Mouse (Mus musculus) neural tube, embryonic 15.5 days (tissue): Measurements from ENCODE around the gene Slc44a2. TPM values are rescaled to one million over a fixed set of nuclear protein-coding genes. Genes with fewer than 3 reads are reported as not detected.
"Not testable (repeated sequence)": the region's sequence is repeated elsewhere in the genome, so short reads cannot be mapped to it uniquely, and the experiment has no call there.

Experiments used
- ATAC-seq: fragments of 200-750 bp; cut with Nextera tagmentation; 2 replicates; pipeline ENCODE4 v1.8.0; 2017; ENCODE audit warnings: mild to moderate bottlenecking, moderate TSS enrichment, moderate library complexity; ENCODE audit not compliant: low FRiP score
- H3K27ac ChIP-seq: fragments of 300-500 bp; sonication (generic); replicated peaks from 2 replicates; pipeline ENCODE4 v1.5.1; 2015; ENCODE audit warnings: mild to moderate bottlenecking, inconsistent platforms
- H3K27me3 ChIP-seq: fragments of 300-500 bp; sonication (generic); replicated peaks from 2 replicates; pipeline ENCODE4 v1.6.1; 2015; ENCODE audit warnings: inconsistent platforms
- H3K36me3 ChIP-seq: fragments of 300-500 bp; sonication (generic); 2 replicates; pipeline ENCODE4 v1.6.1; 2015; ENCODE audit warnings: inconsistent platforms
- H3K4me1 ChIP-seq: fragments of 300-500 bp; sonication (generic); 2 replicates; pipeline ENCODE4 v1.6.1; 2015; ENCODE audit warnings: inconsistent platforms
- H3K4me2 ChIP-seq: fragments of 300-500 bp; sonication (generic); 2 replicates; pipeline ENCODE4 v1.6.1; 2015; ENCODE audit warnings: inconsistent platforms, mild to moderate bottlenecking, moderate library complexity
- H3K4me3 ChIP-seq: fragments of 300-500 bp; sonication (generic); replicated peaks from 2 replicates; pipeline ENCODE4 v1.5.1; 2015; ENCODE audit warnings: mild to moderate bottlenecking, inconsistent platforms
- H3K9ac ChIP-seq: fragments of 300-500 bp; sonication (generic); replicated peaks from 2 replicates; pipeline ENCODE4 v1.6.1; 2015; ENCODE audit warnings: mild to moderate bottlenecking, inconsistent platforms
- H3K9me3 ChIP-seq: fragments of 300-500 bp; sonication (generic); replicated peaks from 2 replicates; pipeline ENCODE4 v1.6.1; 2016; ENCODE audit warnings: inconsistent platforms
- WGBS: fragments of 180-500 bp; shearing (Covaris S2); methylation state at CpG from one replicate; pipeline ENCODE4 v1.1.7; 2015; ENCODE audit warnings: mixed read lengths; 5-methylcytosine and 5-hydroxymethylcytosine counted together
- polyA plus RNA-seq: library from polyadenylated mRNA; unstranded; fragments of >200 nt; fragmentation: Nextera tagmentation; extraction: Ambion mirVana; gene quantifications from 2 replicates; pipeline ENCODE4 v1.2.1, GENCODE M21; 2015

The Slc44a2 gene
- polyA plus RNA-seq, 1 experiment from 2014 or later: 68.4 TPM

DNA sequence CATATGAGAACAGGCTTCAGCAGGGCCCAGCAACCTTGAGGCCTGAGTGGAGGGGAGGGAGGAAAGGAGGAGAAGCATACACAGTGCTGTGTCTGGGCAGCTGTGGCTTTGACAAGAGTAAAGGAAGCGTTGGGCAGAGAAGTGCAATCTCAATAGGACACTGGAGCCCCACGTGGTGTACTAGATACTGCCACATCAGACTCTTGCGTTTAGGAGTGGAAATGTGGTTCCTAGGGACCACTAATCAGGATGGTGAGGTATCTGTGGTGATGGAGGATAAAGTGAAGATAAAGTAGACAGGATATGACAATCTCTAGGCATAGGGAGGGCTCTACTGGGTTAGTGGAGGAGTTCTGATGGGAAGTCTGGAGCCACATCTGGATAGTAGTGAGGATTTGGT, 33.7 kb upstream of the Slc44a2 start:
- WGBS: 65% methylated on average over 3 of the region's 3 CpGs
- peaks cover 45% of the 10 kb centered on the region for H3K4me1 ChIP-seq
- peak overlapping the region; percentile 67 for H3K9ac ChIP-seq
- ATAC-seq: no peak
- peak overlapping the region; percentile 79 for H3K4me2 ChIP-seq
- H3K27ac ChIP-seq: peak overlapping the region; percentile 91
- peaks cover 30% of the 10 kb centered on the region for H3K36me3 ChIP-seq
- no peaks in the 10 kb centered on the region for H3K27me3 ChIP-seq
- peak overlapping the region; percentile 76 for H3K4me3 ChIP-seq
- no peaks in the 10 kb centered on the region for H3K9me3 ChIP-seq

DNA sequence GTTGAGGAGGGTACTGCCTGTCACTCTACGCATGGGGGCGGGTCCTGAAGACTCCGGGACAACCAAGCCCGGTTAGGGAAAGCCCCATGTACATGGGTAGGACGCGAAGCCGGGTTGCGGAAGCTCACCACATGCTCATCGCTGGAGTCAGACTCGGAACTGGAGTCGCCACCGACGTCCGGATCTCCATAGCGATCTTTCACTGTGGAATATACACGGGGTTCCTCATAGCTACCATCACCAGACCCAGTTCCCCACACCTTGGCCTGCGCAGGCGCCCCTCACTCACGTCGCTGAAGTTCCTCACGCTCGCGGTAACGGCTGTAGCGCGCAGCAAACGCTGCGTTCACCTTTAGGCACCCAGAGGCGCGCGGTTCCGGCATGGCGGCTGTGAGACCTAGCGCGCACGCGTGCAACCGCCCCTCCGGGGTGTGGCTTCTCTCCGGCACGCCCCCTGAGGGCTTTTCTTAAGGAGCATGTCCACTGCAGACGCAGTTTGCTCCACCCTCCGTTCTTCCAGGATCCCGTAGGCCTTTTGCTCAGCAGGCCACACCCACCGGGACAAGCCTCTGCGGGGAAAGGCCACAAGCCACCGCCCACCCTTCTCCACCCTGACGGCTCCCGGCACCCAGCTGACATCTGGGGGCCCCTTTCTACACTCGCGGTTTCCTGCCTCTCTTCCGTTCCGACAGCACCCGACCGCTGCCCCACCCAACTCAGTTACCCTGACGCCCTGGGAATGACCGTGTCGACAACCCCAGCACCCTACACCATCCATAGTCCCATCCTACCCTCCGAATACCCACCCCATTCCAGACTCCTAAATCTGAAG, 32.7 kb upstream of the Slc44a2 start, which contains the start of gene Kri1:
Gene Kri1 (minus strand): TSS at position 399 of the 832 bp plus-strand sequence.
- no peaks in the 10 kb centered on the region for H3K9me3 ChIP-seq
- peak; percentile 82 for ATAC-seq
- peak within 1 kb of the TSS; percentile 76 for H3K4me3 ChIP-seq
- WGBS: under 1% methylated on average over 59 of the region's 59 CpGs
- peak within 1 kb of the TSS; percentile 79 for H3K4me2 ChIP-seq
- peaks cover 47% of the 10 kb centered on the region for H3K4me1 ChIP-seq
- peak within 1 kb of the TSS; percentile 67 for H3K9ac ChIP-seq
- H3K36me3 ChIP-seq: peaks cover 22% of the 10 kb centered on the region
- H3K27me3 ChIP-seq: no peaks in the 10 kb centered on the region
- H3K27ac ChIP-seq: peak within 1 kb of the TSS; percentile 91

DNA sequence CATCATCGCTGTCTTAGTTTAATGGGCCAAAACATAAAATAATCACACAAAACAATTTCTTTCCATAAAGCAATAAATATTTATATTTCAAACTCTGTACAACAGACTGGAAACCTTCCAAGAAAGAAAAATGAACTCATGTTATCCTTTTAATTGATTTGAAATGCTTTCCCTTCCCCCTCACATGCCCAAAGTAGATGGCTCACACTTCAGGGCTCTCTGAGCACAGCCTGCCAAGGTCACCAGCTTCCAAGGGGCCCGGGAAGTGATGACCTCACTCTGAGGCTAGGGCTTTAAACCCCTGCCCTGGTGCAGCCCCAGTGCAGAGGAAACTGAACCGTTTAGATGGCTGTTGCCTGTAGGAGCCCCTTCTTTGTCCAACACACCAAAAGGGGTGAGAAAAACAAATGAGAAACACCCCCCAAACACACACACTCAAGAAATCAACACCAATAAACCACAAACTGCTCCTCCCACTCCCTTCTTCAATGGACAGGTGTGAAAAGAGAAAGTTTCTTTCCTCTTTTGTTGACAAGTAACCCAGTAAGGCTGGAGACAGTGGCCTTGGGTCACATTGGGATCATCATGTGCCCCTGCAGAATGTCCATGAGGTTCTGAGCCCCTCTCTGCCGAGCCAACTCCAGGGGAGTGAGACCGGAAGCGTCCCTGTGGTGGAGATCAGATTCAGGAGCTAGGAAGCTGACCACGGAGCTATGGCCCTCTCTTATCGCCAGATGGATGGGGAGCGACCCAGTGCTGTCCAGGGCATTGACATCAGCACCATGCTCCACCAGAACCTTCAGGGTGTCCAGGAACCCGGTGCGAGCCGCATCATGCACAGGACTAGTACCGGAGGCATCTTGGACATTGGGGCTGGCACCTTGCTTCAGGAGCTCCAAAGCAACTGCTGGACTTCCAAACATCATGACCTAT, 31.8 kb upstream of the Slc44a2 start:
- Histone ChIP-seq H3K4me2 (peak overlapping the region; percentile 79), H3K36me3 (peaks cover 19% of the 10 kb centered on the region), H3K9me3 (no peaks in the 10 kb centered on the region), H3K27me3 (no peaks in the 10 kb centered on the region), H3K4me3 (peak overlapping the region; percentile 76), H3K27ac (peak overlapping the region; percentile 91), H3K9ac (peak overlapping the region; percentile 67; the same call in 1 of the 2 replicates), H3K4me1 (peaks cover 47% of the 10 kb centered on the region)
- WGBS: 75% methylated on average over 13 of the region's 13 CpGs
- ATAC-seq: no peak

DNA sequence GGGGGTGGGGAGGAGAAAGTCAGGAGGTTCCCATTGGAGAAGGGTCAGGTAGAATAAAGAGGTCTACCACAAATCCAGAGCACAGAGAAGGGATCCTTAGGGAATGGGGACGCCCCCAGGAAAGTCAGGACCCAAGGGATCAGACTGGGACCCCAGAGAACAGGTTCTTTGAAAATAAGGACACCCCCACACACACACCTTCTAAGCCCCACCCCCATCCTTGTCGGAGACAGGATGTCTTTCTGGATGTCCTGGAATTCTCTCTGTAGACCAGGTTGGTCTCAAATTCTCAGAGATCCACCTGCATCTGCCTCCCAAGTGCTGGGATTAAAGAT, 31.2 kb upstream of the Slc44a2 start:
- ATAC-seq: no peak
- Histone ChIP-seq H3K27ac (no peak overlapping the region), H3K9ac (no peak overlapping the region), H3K4me1 (peaks cover 47% of the 10 kb centered on the region), H3K36me3 (peaks cover 13% of the 10 kb centered on the region), H3K4me3 (peak overlapping the region; percentile 81; the same call in 1 of the 2 replicates), H3K27me3 (no peaks in the 10 kb centered on the region), H3K4me2 (peak overlapping the region; percentile 79), H3K9me3 (no peaks in the 10 kb centered on the region)
- WGBS: 86% methylated on average over 2 of the region's 2 CpGs

DNA sequence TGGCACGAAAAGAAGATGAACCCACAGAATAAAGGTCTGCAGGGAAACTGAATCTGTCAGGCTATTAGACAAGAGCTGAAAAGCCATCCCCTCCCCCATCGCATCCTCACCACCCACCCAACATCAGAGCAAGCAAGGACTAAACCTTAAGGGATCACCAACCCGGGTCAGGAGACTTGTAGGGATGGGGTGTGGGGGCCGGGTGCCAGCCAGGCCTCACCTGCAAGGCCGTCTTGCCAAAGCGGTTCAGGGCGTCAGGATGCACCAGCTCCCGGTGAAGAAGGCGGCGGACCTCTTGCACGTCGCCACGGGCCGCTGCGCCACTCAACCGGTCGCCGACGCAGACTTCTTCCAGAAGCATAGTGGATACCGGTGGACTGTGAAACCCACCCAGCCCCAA, 29.9 kb upstream of the Slc44a2 start:
- Histone ChIP-seq H3K4me1 (peaks cover 40% of the 10 kb centered on the region), H3K9me3 (no peaks in the 10 kb centered on the region), H3K27me3 (no peaks in the 10 kb centered on the region), H3K4me2 (peak overlapping the region; percentile 79), H3K36me3 (peaks cover 2% of the 10 kb centered on the region; the same call in 1 of the 2 replicates), H3K9ac (peak overlapping the region; percentile 86), H3K27ac (peak overlapping the region; percentile 88), H3K4me3 (peak overlapping the region; percentile 81)
- ATAC-seq: no peak
- 0% methylated on average over 20 of the region's 20 CpGs for WGBS

DNA sequence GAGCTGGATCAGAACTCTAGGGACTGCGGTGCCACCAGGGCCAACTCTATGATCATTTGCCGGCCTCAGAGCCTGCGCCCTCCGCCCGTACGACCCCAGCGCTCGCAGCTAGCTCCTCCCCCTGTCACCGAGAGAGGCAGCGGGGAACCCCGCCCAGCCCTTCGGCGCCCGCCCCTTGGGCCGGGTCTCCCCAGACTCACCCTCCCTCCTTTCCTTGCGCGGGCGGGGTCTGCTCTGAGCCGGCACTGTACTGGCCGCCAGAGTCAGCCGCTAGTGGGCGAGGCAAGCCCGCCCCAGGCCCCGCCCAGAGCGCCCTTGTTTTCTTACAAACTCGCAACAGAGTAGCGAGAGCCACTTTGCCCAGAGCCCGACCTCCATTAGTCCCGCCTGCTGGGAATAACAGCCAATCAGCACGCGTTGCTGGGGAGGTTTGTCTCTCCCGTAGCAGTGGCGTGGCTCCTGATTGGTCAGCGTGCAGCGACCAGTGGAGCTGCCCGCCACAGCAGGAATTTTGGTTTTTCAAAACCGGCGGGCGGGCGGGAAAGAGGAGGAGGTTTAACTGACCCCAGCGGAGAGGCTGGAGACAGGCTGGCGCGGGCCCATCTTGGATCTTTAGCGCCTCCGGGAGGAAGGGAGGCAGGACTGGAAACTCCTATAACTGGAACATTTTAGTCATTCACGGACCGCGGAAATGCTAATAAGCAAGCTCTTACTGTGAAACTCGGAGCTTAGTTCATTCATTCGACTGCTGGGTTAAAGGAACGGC, 29.3 kb upstream of the Slc44a2 start, which contains the start of gene Cdkn2d:
Gene Cdkn2d (minus strand): TSS at position 386 of the 766 bp plus-strand sequence.
- Histone ChIP-seq H3K27me3 (no peaks in the 10 kb centered on the region), H3K4me3 (peak within 1 kb of the TSS; percentile 81), H3K4me2 (peak within 1 kb of the TSS; percentile 79), H3K27ac (peak within 1 kb of the TSS; percentile 88), H3K36me3 (no peaks in the 10 kb centered on the region), H3K4me1 (peaks cover 37% of the 10 kb centered on the region), H3K9ac (peak within 1 kb of the TSS; percentile 86), H3K9me3 (no peaks in the 10 kb centered on the region)
- WGBS: under 1% methylated on average over 50 of the region's 51 CpGs
- ATAC-seq: peak; percentile 94

DNA sequence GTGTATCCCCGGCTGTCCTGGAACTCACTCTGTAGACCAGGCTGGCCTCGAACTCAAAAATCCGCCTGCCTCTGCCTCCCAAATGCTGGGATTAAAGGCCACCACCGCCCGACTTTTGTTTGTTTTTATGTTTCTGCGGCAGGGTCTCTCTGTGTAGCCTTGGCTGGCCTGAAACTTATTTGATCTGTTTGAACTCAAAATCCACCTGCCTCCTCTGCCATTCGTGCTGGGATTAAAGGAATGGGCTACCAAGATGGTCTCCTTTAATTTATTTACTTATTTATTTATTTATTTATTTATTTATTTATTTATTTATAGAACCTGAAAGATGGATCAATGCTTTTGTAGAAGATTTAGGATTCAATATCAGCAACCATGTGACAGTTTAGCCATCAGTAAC, 28.6 kb upstream of the Slc44a2 start:
- not testable (repeated sequence) for H3K9ac ChIP-seq, H3K36me3 ChIP-seq, H3K27me3 ChIP-seq, H3K9me3 ChIP-seq, ATAC-seq
- peak overlapping the region; percentile 79 for H3K4me2 ChIP-seq
- H3K4me3 ChIP-seq: peak overlapping the region; percentile 81
- 20% methylated on average over 7 of the region's 7 CpGs for whole genome bisulfite sequencing
- peaks cover 30% of the 10 kb centered on the region for H3K4me1 ChIP-seq
- H3K27ac ChIP-seq: peak overlapping the region; percentile 68

DNA sequence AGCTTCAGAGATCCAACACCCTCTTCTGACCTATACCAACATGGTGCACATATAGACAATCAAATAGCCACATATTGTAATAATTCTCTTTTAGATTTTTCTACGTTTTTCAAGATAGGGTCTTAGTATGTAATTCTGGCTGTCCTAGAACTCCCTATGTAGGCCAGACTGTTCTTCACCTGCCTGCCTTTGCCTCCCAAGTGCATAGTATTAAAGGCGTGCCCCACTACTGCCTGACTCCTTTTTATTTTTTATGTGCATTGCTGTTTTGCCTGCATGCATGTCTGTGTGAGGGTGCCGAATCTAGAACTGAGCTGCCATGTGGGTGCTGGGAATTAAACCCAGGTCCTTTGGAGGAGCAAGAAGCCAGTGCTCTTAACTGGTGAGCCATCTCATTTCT, 28.2 kb upstream of the Slc44a2 start:
- Histone ChIP-seq H3K27ac (no peak overlapping the region), H3K27me3 (no peaks in the 10 kb centered on the region), H3K9me3 (no peaks in the 10 kb centered on the region), H3K4me2 (no peak overlapping the region), H3K9ac (no peak overlapping the region), H3K36me3 (no peaks in the 10 kb centered on the region), H3K4me1 (peaks cover 26% of the 10 kb centered on the region), H3K4me3 (no peak overlapping the region)
- no peak for ATAC-seq
- WGBS: 97% methylated on average over 3 of the region's 3 CpGs

DNA sequence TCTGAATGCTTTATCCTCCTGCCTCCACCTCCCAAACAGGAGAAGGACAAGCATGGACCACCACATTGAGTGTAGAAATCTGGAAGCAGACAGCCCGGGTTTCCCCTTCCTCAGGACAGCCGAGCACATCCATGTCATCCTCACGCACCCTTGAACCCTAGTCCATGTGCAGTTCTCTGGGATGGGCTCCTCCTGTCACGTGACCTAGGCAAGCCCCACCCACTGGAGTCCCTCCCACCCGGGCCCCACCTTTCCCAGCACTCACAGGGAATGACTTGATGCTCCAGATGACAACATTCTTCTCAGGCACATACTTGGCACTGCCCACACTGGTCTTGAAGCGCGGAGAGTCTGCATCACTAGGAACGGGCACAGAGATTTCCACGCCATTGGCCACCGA, 21.5 kb upstream of the Slc44a2 start:
- 94% methylated on average over 10 of the region's 10 CpGs for WGBS
- no peak overlapping the region for H3K27ac ChIP-seq
- H3K27me3 ChIP-seq: no peaks in the 10 kb centered on the region
- no peaks in the 10 kb centered on the region for H3K4me1 ChIP-seq
- no peak overlapping the region for H3K4me3 ChIP-seq
- no peak overlapping the region for H3K9ac ChIP-seq
- no peak overlapping the region for H3K4me2 ChIP-seq
- ATAC-seq: no peak
- H3K36me3 ChIP-seq: no peaks in the 10 kb centered on the region
- no peaks in the 10 kb centered on the region for H3K9me3 ChIP-seq

DNA sequence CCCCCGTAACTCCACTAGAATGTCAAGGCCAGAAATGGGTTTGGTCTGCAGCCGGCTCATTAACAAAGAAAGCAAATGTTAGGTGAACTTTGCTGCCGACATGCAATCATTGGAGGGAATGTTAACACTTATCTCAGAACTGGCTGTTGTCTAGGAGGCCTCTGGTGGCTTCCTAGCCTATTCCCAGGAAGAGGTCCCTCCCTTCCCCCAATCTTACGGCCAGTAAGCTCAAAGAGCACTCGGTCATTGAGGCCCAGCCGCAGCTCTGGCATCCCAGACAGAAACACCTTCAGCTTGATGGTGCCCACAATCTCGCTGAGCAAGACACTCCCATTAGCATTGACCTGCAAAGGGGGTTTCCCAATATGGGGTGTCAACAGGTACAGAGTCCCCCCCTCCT, 15.4 kb upstream of the Slc44a2 start:
- no peak for ATAC-seq
- no peak overlapping the region for H3K27ac ChIP-seq
- H3K4me3 ChIP-seq: no peak overlapping the region
- H3K27me3 ChIP-seq: no peaks in the 10 kb centered on the region
- H3K36me3 ChIP-seq: no peaks in the 10 kb centered on the region
- no peak overlapping the region for H3K4me2 ChIP-seq
- no peaks in the 10 kb centered on the region for H3K4me1 ChIP-seq
- no peaks in the 10 kb centered on the region for H3K9me3 ChIP-seq
- WGBS: 85% methylated on average over 7 of the region's 7 CpGs
- H3K9ac ChIP-seq: no peak overlapping the region

DNA sequence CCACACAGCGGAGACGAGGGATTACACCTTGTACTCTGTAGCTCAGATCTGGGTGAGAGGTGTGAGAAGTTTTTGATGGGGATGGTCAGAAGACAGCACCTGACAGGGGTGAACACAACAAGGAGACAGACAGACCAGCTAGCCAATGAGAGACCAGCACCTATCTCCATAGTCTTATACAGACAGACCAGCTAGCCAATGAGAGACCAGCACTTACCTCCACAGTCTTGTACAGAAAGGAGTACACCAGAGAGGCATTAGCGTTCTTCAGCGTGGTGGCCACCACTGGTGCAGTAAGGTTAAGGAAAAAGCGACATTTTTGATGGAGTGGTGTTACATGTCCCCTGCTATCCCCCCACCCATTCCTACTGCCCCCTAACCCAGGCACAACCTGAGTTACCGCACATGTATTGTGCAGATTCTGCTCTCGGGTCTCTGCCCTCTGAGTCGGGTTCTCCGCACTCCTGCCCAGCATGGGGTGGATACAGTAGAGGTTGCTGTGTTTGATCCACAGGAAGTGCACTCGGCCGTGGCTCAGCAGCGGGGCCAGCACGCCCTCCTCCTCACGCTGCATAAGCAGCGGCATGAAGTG, 11.3 kb upstream of the Slc44a2 start:
- H3K36me3 ChIP-seq: no peaks in the 10 kb centered on the region
- WGBS: 70% methylated on average over 15 of the region's 15 CpGs
- no peak overlapping the region for H3K9ac ChIP-seq
- H3K4me2 ChIP-seq: no peak overlapping the region
- H3K4me3 ChIP-seq: no peak overlapping the region
- no peak for ATAC-seq
- H3K27me3 ChIP-seq: peaks cover 15% of the 10 kb centered on the region
- no peak overlapping the region for H3K27ac ChIP-seq
- H3K4me1 ChIP-seq: peaks cover 6% of the 10 kb centered on the region; the same call in 1 of the 2 replicates
- no peaks in the 10 kb centered on the region for H3K9me3 ChIP-seq
